Mouse (Mus musculus) embryo, embryonic 10 days (tissue): ENCODE results near the gene Top1.
"Not testable (repeated sequence)": the region's sequence is repeated elsewhere in the genome, so short reads cannot be mapped to it uniquely, and the experiment has no call there.

Experiments used
- DNase-seq: peaks from one replicate; pipeline ENCODE4 v3.0.0-alpha.2; 2015; ENCODE audit warnings: low spot score

Gene Top1

DNA sequence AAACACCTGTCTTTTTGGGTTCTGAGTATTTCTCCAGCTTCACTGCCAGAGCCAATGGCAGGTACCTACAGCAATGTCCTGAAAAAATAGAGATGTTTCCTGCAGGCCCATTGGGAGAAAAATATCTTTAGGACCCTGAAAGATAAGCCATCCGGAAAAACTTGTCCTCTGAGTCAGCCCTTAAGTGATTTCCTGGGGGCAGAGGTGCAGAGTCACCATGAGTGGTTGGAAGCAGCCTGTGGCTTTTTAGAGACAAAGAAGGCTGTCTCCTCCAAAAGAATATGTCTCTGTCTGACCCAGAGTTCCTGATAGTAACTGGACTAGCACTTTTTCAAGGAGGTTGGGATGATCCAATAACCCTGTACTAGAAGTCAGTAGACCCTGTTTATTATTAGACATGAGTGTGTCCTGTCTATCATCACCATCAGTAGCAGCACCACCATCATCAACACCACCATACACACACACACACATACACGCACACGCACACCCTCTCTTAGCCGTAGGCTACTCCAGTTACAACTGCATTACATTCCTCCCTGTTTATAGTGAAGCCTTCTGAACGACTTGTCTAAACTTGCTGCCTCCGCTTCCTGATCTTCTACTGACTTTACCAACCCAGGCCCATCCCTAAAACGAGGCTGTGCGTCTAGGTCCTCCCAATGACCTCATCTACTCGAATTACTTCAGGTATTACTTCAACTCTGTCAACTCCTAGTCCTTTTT lies 14.7 kb upstream of the Top1 start:
- no peak for DNase-seq

DNA sequence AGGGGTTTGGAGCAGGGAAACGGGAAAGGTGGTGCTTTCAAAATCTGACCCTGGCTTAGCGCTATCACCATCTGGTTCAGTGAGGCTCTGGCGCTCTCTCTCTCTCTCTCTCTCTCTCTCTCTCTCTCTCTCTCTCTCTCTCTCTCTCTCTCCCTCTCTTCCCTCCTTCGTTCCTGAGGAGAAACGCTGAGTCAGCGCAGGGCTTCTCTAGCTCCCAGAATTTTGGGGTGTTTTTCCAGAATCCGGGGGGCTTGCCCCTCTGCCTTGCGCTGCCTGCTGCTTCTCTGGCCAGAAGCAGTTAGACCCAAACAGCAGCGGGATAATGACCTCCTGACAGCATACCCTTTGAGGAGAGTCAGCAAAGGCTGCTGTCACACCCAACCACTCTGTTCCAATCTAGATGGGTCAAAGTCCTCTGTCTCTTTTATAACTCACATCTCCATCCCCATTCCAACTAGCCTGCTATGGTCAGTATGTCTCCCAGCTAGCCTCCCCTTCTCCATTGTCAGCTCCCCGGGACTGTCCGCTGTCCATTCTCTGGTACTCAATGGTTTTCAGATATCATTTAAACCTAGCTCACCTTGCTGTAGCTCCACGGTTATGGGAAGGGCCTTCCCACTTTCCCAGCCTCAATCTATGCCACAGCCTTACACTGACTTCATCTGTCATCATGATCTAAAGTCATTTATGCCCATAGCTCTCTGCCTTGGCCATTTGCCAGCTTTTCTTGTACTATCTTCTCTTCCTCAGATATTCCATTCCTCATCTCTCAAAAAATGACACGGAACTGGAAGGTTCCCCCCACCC lies 5.6 kb upstream of the Top1 start:
- DNase-seq = no peak

DNA sequence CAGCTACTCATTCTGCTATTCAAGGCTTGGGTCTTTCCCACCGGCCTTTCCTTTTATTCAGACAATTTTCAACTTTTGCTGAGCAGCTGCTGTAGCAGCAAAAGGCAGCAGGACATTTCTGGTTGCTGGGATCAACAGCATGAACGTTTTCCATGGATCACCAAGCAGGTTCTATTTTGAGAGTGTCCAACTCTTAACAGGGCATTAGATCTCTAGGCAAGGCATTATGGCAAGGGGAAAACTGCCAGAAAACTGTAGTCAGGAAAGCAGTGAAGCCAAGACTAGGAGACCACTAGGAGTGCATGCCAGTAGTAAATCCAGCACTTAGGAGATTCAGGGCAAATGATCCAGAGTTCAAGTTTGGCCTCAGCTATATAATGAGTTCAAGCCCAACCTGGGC lies 4.5 kb upstream of the Top1 start:
- no peak for DNase-seq

DNA sequence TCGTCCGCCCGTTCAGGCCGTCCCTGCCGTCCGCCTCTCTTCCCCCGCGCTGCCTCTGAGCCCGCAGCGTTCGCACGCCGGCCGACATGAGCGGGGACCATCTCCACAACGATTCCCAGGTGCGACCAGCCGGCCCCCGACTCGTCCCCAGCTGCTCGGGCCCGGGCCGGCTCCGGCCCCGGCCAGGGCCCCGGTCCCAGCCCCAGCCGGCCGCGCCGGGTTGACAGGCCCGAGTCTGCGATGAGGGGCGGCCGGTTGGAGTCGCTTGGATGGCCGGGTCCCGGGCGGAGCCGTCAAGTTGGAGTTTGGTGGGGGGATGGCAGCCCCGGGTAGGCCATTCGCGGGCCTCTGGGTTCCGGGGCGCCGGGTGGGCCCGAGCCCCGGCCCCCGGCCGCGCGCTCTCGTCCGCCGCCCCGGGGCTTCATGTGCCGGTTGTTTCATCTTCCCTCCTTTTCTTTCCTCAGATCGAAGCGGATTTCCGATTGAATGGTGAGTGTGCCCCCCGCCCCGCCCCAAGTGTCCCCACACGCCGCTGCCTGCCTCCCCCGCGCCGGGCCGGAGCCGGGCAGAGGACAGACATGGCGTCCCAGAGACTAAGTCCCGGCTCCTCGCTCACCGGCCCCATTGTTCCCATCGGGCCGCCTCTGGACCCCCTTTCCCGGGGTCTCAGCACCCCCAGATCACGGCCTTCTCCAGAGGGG lies 606 bp downstream of the Top1 start:
- peak; percentile 37 for DNase-seq

DNA sequence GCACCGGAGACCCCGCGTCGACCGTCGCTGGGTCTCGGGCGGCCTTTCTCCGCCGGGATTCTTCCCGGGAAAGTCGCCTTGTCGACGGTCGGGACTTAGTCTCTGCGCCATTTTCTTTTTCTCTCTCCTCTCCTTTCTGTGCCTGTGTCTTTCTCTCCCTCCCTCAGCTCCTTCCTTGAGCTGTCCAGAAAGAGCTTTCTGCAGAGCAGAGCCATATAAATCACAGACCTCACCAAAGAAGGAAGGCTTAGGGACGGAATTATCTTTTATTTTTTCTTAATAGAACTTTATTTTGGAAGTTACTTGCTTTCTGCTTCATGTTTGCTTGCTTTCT lies 1.1 kb downstream of the Top1 start:
- peak; percentile 54 for DNase-seq

DNA sequence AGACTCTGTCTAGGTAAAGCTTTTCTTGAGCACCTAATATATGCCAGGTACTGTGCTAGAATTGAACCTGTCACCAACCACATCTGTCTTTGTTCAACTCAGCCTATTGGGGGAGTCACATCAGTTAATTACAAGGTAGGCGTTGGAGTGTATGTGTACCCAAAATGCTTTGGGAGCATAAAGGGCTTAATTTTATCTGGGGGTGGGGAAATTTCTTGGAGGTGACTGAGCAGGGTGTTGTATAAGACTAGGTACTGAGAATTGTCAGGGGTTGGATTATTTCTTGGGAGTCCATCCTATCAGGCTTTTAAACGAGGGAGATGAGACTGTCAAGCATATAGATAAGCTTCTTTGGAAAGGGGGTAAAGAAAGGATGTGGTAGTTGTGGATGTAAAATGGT lies 2.4 kb downstream of the Top1 start:
- DNase-seq = no peak

DNA sequence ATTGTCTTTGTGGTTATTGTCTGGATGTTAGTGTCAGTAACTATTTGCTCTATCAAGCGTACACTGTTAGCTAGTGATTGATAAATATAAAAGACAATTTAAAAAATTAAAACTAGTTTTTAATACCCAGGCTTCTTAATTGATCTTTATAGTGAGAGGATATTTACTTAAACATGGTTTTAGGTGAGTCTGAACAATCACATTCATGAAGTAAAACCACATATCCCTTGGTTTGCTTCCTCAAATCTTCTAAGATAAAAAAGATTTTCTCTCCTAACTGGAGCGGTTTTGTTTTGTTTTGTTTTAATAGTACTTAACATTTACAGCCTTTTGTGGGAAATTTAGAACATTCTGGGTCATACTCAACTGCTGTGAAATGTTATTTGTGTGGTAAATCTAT lies 3.4 kb downstream of the Top1 start:
- DNase-seq = no peak

DNA sequence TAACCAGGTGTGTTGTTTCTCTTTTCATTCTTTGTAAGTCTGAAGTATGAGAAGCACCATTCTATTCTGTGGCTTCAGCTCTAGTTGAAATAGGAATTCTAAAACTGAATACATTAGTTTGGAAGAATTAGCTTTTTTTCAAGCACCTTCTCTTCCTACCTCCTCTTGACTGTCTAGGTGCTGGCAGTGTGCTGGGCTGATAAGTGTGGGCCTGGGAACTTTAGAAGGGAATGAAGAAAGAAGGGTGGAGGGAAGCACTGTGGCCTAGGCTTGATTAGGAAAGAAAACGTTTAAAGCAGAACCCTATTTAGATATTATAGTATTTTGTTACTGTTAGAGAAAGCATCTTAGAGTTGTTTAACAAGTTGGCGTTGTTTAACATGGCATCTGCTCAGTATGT lies 5.5 kb downstream of the Top1 start:
- DNase-seq = no peak

DNA sequence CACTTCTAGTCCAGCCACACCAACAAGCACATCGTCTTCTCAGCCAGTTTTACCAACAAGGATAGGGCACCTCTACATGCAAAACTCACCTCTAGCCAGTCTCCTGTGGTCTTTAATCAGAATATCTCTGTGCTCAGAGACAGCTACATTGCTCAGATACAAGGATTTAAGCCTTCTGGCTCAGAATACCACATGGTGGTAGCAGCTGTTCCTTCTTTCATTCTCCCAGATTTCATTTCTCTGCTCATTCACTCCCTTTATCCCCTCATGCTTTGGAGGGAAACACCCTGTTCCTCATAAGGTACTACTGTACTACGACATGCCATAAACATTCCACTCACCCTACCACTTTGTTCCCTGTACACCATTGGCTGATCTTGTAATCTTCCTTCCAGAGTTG lies 7.5 kb downstream of the Top1 start:
- DNase-seq = no peak

DNA sequence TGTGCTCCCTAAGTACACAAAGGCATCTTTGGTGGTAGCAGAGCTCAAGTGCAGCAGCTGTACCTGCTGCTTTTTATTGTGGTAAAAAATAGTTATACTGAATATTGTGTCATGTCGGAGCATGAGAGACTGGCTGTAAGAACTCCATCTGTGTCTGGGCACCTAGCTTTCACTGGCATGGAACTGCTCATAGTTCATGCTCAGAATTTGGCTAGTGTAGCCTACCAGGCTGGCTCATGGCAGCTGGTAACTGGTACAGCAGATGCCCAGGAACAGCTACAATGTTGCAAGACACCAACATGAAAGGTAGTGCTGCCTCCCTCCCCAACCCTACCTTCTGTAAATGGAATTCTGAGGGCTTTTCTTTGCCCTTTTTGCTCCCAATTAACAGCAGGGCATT lies 9.9 kb downstream of the Top1 start:
- no peak for DNase-seq

DNA sequence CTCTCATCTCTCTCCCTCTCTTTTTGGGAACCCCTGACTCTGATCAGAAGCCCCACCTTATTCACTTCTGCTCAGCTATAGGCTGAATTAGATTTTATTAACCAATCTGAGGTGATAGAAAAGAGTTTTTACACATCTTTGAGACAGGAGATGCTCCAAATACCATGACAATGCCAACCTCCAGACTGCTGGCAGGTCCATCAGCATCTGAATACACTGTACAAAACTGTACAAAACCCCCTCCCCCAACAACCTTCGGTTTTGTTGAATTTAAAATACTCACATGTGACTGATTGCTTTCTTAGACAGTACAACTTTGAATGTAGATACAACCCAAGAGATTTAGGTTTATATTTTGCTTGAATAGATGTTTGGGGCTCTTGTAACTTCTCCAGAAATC lies 10.5 kb downstream of the Top1 start:
- no peak for DNase-seq

DNA sequence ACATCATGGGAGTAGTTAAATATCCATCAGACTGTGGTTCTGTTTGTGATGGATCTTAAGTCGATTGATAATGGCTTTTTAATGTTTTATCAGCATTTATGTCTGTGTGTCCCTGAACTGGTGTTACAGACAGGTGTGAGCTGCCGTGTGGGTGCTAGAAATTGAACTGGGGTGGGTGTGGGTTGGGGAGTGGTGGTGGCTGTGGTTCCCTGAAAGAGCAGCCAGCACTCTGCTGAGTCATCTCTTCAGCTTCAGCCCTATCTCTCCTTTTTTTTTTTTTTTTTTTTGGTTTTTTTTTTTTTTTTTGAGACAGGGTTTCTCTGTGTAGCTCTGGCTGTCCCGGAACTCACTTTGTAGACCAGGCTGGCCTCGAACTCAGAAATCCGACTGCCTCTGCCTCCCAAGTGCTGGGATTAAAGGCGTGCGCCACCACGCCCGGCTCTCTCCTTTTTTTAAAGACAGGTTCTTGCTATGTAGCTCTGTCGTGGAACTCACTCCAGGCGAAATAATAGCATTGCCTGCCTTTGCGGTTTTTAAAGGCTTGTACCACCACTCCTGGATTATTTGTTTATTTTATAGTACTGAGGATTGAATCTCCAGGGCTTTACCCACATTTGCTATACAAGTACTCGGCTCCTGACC lies 12.2 kb downstream of the Top1 start:
- DNase-seq = no peak

DNA sequence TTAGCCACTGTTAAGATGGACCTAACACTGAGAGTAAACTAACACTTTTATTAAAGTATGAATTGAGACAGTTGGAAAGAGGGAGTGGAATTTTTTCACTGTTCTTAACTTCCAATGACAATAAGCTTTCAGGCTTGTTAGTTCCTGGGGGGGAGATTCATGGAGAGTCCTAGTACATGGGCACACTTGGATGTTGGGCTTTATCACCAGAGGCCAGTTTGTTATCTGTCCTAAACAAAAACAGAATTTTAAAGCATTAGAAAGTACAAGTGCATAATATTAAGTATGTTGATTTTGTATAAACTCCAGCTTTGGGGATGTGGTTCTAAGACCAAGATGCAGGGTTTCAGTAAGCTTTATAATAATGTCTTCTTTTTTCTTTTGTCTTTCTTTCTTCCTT lies 13.1 kb downstream of the Top1 start:
- DNase-seq = no peak

DNA sequence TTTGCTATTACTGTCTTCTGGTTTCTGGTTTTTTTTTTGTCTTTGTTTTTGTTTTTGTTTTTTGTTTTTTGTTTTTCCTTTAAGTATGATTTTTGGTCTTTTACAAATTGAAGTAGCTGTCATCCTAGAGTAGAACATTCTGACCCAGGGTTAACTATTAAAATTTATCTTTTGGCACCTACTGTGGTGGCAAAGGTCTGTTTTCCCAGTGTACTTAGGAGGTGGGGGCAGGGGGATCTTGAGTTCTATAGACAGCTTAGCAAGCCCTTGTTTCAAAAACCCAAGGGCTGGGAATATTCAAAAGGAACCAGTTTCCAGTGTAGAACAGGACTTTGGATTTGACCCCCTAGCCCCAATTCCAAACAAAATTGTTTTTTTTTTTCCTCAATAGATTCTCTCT lies 18.7 kb downstream of the Top1 start:
- DNase-seq = no peak

DNA sequence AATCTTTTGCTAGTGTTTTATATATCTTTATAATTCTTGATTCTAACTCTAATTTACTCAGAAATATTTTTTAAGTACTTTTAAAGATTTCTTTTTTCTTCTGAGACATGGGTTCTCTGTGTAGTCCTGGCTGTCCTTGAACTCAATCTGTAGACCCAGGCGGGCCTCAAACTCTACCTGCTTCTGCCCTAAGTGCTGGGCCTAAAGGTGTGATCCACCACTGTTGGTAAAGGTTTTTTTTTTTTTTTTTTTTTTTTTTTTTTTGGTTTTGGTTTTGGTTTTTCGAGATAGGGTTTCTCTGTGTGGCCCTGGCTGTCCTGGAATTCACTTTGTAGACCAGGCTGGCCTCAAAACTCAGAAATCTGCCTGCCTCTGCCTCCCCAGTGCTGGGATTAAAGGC lies 19.3 kb downstream of the Top1 start:
- not testable (repeated sequence) for DNase-seq

DNA sequence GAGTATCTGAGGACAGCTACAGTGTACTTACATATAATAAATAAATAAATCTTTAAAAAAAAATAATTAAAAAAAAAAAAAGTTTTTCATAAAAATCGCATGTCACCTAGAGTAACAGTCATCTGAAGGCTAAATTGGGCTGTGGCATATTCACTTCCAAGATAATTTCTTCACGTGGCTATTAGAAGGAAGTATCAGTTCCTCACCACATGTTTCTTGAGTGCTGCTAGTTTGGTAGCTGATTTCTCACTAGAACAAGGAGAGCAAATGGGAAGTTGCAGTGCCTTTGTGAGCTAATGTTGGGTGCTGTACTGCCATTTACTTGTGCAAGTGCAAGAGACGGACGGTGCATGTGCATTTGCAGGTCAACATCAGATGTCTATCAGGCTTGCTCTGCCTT lies 21.6 kb downstream of the Top1 start:
- no peak for DNase-seq

DNA sequence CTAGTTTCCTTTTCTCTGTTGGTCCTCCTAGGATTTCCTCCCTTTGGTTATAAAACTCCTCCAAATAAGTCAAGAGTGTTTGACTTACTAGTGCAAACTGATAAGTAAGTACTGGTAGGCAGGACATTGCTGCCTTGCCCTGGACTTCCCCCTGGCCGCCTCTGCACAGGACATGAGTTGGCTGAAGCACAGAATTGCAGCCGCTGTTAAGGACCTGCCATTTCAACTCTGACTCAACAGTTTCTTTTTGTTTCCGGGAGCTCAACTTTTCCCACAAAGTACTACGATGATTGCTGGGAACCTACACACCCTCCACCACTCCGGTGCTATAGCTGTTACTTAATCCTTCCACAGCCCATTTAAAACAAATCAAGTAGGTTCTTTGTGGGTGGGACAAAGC lies 54.6 kb downstream of the Top1 start:
- DNase-seq = no peak

DNA sequence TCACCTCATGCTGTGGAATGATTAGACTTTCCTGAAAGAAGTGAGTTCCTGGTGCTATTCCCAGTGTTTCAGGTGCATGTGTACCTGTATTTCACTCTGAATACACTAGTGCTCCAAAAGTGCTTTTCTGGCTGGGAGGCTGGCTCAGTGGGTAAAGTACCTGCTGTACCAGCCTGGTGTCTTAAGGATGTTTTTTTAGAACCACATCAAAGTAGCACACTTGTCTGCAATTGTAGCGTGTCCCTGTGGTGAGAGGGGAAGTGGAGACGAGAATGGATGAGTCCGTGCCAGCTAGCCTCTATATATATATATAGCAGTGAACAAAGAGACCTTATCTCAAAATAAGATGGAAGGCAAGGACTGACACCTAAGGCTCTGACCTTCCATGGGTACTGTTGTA lies 55.9 kb downstream of the Top1 start:
- no peak for DNase-seq

DNA sequence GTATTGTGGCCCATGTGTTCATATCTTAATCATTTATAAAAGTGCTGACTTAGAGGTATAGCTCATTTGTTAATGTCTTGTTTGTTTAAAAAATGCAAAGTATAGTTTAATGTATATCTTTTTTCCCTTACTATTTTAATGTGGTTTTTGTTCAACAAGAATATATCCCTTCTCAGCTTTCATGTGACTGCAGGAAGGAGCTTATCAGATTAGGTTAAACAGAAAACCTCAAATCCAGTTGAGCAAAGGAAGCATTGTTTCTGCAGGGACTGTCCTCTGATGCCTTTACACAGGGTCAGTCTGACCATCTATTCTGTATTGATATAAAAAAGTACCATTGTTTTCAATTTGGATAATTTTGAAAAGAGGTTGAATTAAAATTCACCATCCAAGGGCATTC lies 57.1 kb downstream of the Top1 start:
- DNase-seq = no peak

DNA sequence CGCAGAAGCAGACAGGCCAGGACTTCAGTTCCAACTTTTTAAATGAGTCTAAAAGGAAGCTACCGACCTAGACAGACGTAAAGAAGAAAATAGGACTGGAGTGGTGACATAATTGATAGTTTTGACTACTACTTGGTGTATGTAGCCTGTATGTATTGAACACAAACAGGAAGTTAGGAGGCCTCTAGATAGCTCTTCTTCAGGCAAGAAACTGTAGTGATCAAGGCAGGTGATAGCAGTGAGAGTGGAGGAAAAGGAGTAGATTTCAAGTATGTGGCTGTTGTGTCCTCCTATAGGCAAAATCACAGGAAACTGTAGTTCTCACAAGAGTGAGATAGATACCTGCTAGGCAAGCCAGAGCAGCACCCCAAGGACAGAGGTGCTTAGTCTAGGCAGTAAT lies 62.0 kb downstream of the Top1 start:
- DNase-seq = no peak

DNA sequence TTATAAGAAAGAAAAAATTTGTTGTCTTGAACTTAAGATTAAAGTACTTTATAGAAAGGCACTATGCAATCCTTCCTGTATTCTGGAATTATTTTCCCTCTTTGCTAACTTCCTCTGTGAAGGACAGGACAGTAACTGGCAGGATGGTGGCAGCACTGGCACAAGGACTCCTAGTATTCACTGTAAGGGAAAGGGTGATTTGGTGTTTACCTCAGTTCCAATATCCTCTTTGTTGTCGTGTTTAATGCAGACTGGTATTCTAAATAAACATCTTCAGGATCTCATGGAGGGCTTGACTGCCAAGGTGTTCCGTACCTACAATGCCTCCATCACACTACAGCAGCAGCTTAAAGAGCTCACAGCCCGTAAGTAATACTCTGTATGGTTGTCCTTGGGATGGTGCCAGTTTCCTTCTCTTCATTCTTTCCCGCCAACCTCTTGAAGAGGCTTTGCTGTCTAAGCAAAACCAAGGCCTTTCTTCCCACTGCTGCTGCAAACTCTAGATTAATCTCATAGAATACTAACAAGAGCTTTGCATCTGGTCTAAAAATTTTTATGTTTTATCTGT lies 69.9 kb downstream of the Top1 start:
- DNase-seq = no peak

DNA sequence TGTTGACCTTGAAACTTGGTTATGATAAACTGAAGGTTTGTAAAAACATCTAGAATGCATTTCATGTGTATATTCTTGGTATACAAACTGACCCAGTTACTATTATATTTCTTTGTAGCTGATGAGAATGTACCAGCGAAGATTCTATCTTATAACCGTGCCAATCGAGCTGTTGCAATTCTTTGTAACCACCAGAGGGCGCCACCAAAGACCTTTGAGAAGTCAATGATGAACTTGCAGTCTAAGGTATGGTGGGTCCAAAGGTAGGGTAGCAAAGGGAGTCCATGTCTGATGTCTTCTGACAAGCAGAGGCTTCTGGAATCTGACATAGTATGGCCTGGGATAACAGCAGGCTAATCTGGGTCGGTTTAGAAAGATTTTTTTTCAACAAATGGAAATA lies 71.6 kb downstream of the Top1 start:
- peak; percentile 66 for DNase-seq

DNA sequence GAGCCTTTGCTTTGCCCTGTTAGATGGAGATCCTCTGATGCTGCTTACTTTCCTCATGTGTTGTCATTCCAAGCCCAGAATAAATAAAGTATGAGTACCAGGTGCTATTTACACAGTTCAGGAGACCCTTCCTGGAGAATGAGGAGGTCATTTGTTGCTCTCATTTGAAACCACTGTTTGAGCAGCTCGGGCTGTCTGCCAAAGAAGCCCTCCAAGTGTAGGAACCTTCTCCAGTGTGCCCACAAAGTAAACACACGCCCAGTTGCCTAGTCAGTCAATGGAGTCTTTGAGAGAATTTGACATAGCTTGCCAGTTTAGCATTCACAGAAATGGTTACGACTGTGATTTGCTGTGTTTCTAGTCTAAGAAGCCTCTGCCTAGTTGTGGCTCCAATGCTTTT lies 73.1 kb downstream of the Top1 start:
- DNase-seq = no peak
